Mouse (Mus musculus) lung, embryonic 16.5 days (tissue): ENCODE measurements around the gene Trim40. TPM values are rescaled to one million over a fixed set of nuclear protein-coding genes. Genes with fewer than 3 reads are reported as not detected.
A peak's percentile ranks its signal among the peaks of the same experiment; 100 is the strongest.

Source experiments
- ATAC-seq: fragments of 200-750 bp; cut with Nextera tagmentation; 2 replicates; pipeline ENCODE4 v1.8.0; 2017; ENCODE audit warnings: low read depth, mild to moderate bottlenecking, moderate library complexity
- H3K27ac ChIP-seq: fragments of 300-500 bp; sonication (generic); 2 replicates; pipeline ENCODE4 v1.5.1; 2014; ENCODE audit warnings: mild to moderate bottlenecking, control low read depth, low read length
- H3K27me3 ChIP-seq: fragments of 300-500 bp; sonication (generic); 2 replicates; pipeline ENCODE4 v1.6.1; 2014; ENCODE audit warnings: low read depth, low read length, mixed read lengths; ENCODE audit not compliant: control insufficient read depth, insufficient read depth
- H3K36me3 ChIP-seq: fragments of 300-500 bp; sonication (generic); 2 replicates; pipeline ENCODE4 v1.6.1; 2014; ENCODE audit warnings: low read length; ENCODE audit not compliant: control insufficient read depth, insufficient read depth
- H3K4me1 ChIP-seq: fragments of 300-500 bp; sonication (generic); replicated peaks from 2 replicates; pipeline ENCODE4 v1.6.1; 2014; ENCODE audit warnings: low read length, mixed read lengths; ENCODE audit not compliant: control insufficient read depth, insufficient read depth
- H3K4me2 ChIP-seq: fragments of 300-500 bp; sonication (generic); 2 replicates; pipeline ENCODE4 v1.6.1; 2014; ENCODE audit warnings: low read depth, low read length, control low read depth
- H3K4me3 ChIP-seq: fragments of 300-500 bp; sonication (generic); 2 replicates; pipeline ENCODE4 v1.5.1; 2014; ENCODE audit warnings: mild to moderate bottlenecking, low read length, control low read depth
- H3K9ac ChIP-seq: fragments of 300-500 bp; sonication (generic); 2 replicates; pipeline ENCODE4 v1.6.1; 2014; ENCODE audit warnings: low read length, control low read depth
- H3K9me3 ChIP-seq: fragments of 300-500 bp; sonication (generic); 2 replicates; pipeline ENCODE4 v1.6.1; 2016; ENCODE audit warnings: low read length; ENCODE audit not compliant: control insufficient read depth
- WGBS: fragments of 180-500 bp; shearing (Covaris S2); extraction: QIAGEN DNeasy Blood & Tissue Kit; methylation state at CpG from one replicate; pipeline ENCODE4 v1.1.7; 2014; 5-methylcytosine and 5-hydroxymethylcytosine counted together
- polyA plus RNA-seq: library from polyadenylated mRNA; unstranded; fragments of >200 nt; fragmentation: Nextera tagmentation; extraction: Ambion mirVana; gene quantifications from 2 replicates; pipeline ENCODE4 v1.2.1, GENCODE M21; 2015

Trim40 gene
- polyA plus RNA-seq, 1 experiment from 2014 or later, result not detected

GRCm38 (mm10) chr17:36920239-36920638 lies 30.3 kb upstream of the Trim40 start:
- H3K27ac ChIP-seq, result no peak overlapping the region
- H3K9ac ChIP-seq, result no peak overlapping the region
- H3K27me3 ChIP-seq, result no peaks in the 10 kb centered on the region; the same call in 1 of the 2 replicates
- no peaks in the 10 kb centered on the region for H3K4me1 ChIP-seq
- 34% methylated on average over 15 of the region's 15 CpGs for WGBS
- peak; percentile 64 for ATAC-seq
- H3K36me3 ChIP-seq, result no peaks in the 10 kb centered on the region
- H3K4me3 ChIP-seq, result no peak overlapping the region
- no peak overlapping the region for H3K4me2 ChIP-seq
- H3K9me3 ChIP-seq, result no peaks in the 10 kb centered on the region

DNA sequence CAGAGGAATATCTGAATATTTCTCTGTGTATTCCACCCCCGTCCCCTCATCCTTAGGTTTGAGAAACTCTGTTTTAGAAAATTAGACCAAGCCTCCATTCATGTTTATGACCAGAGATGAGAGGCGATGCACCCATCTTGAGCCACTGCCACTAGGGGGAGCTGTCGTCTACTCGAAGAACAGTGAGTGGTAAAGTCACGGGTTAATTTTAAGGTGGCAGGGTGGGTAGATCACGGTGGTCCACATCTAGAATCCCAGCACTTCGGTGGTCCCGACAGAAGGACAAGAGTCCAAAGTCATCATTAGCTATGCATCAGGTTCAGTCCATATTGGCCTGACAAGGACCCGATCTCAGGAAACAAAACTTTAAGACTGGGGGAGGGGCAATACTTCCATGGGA lies 25.2 kb upstream of the Trim40 start:
- H3K27me3 ChIP-seq, result no peaks in the 10 kb centered on the region; the same call in 1 of the 2 replicates
- no peak overlapping the region for H3K4me3 ChIP-seq
- H3K27ac ChIP-seq, result no peak overlapping the region
- H3K9ac ChIP-seq, result no peak overlapping the region
- no peaks in the 10 kb centered on the region for H3K4me1 ChIP-seq
- 13% methylated on average over 9 of the region's 9 CpGs for WGBS
- no peaks in the 10 kb centered on the region for H3K36me3 ChIP-seq
- H3K9me3 ChIP-seq, result no peaks in the 10 kb centered on the region
- ATAC-seq, result 0 out of 2 replicates have a peak, but pooled peaks have one; percentile 26
- no peak overlapping the region for H3K4me2 ChIP-seq

DNA sequence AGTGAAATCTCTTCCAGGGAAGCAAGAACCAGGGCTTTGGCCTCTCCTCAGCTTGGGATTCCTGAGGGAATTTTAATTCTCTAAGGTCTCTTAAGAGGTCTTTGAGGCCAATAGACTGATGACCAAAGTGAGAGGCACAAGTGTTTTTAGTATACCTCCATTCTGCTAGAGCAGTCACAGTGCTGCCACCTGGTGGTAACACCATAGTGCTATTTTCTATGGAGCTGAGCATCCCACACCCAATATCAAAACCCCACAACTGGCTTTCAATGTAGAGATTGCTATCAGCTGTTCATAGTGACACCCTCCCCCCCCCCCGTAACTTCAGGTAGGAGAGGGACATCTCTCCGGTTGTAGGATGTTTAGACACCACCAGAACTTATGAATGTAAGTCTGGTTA lies 24.2 kb upstream of the Trim40 start:
- H3K4me3 ChIP-seq, result no peak overlapping the region
- H3K9me3 ChIP-seq, result no peaks in the 10 kb centered on the region
- H3K27ac ChIP-seq, result no peak overlapping the region
- WGBS, result 15% methylated on average over 2 of the region's 2 CpGs
- H3K36me3 ChIP-seq, result no peaks in the 10 kb centered on the region
- no peak for ATAC-seq
- H3K9ac ChIP-seq, result no peak overlapping the region
- no peaks in the 10 kb centered on the region for H3K4me1 ChIP-seq
- no peaks in the 10 kb centered on the region; the same call in none of the 2 replicates for H3K27me3 ChIP-seq
- no peak overlapping the region for H3K4me2 ChIP-seq

DNA sequence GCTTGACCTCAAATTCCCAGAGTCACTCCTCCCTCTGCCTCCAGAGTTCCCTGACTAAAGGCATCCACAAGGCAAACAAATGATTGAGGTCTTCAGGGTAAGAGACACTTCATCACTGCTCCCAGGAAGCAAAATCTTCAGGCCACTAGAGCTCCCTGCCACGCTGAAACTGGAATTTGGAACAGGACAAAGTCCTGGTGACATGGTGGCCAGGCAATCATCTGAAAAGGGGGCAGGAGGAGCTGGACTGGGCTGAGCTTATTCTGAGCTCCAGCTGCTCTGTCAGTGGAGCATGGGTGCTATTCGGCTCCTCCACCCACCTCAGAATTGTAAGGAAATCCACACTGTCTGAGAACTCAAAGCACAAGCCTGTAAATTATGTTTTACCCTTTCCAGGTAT lies 22.1 kb upstream of the Trim40 start:
- Histone ChIP-seq H3K27me3 (no peaks in the 10 kb centered on the region; the same call in none of the 2 replicates), H3K9ac (no peak overlapping the region), H3K4me3 (no peak overlapping the region), H3K36me3 (no peaks in the 10 kb centered on the region), H3K27ac (no peak overlapping the region), H3K9me3 (no peaks in the 10 kb centered on the region), H3K4me1 (no peaks in the 10 kb centered on the region), H3K4me2 (no peak overlapping the region)
- 57% methylated on average over 2 of the region's 2 CpGs for WGBS
- no peak for ATAC-seq

GRCm38 (mm10) chr17:36909802-36910201 lies 19.9 kb upstream of the Trim40 start:
- no peak overlapping the region for H3K4me2 ChIP-seq
- no peak overlapping the region for H3K27ac ChIP-seq
- no peak overlapping the region for H3K4me3 ChIP-seq
- no peaks in the 10 kb centered on the region for H3K4me1 ChIP-seq
- H3K9me3 ChIP-seq, result no peaks in the 10 kb centered on the region
- H3K9ac ChIP-seq, result no peak overlapping the region
- H3K36me3 ChIP-seq, result no peaks in the 10 kb centered on the region
- 46% methylated on average over 4 of the region's 4 CpGs for WGBS
- H3K27me3 ChIP-seq, result no peaks in the 10 kb centered on the region; the same call in 1 of the 2 replicates
- ATAC-seq, result no peak

DNA sequence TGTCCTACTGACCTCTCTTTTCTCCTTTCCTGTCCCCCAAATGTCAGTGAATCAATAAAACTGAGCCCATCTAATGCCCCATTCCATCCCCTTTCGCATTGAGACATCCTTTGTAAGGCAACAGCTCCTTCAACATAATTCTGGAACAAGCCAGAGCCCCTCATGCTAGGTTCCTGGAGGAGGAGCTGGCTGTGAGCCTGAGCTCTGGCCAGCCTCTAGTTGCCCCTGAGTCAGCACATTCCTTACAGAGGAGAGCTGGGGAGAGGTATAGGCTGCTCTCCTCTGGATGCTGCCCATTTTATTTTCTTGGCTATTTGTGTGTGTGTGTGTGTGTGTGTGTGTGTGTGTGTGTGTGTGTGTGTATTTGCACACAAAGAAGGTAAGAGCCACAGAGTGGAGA lies 18.3 kb upstream of the Trim40 start:
- Histone ChIP-seq H3K4me3 (no peak overlapping the region), H3K9ac (no peak overlapping the region), H3K36me3 (no peaks in the 10 kb centered on the region), H3K27ac (no peak overlapping the region), H3K4me2 (no peak overlapping the region), H3K9me3 (no peaks in the 10 kb centered on the region), H3K27me3 (no peaks in the 10 kb centered on the region; the same call in 1 of the 2 replicates), H3K4me1 (no peaks in the 10 kb centered on the region)
- 50% methylated on average over 1 of the region's 1 CpGs for WGBS
- peak; percentile 66; the same call in 1 of the 2 replicates for ATAC-seq

GRCm38 (mm10) chr17:36903651-36904050 lies 13.7 kb upstream of the Trim40 start:
- no peaks in the 10 kb centered on the region for H3K4me1 ChIP-seq
- H3K9ac ChIP-seq, result no peak overlapping the region
- no peaks in the 10 kb centered on the region for H3K9me3 ChIP-seq
- H3K27me3 ChIP-seq, result no peaks in the 10 kb centered on the region
- ATAC-seq, result no peak
- no peak overlapping the region for H3K4me3 ChIP-seq
- WGBS, result 58% methylated on average over 3 of the region's 3 CpGs
- H3K4me2 ChIP-seq, result no peak overlapping the region
- no peaks in the 10 kb centered on the region for H3K36me3 ChIP-seq
- H3K27ac ChIP-seq, result no peak overlapping the region

DNA sequence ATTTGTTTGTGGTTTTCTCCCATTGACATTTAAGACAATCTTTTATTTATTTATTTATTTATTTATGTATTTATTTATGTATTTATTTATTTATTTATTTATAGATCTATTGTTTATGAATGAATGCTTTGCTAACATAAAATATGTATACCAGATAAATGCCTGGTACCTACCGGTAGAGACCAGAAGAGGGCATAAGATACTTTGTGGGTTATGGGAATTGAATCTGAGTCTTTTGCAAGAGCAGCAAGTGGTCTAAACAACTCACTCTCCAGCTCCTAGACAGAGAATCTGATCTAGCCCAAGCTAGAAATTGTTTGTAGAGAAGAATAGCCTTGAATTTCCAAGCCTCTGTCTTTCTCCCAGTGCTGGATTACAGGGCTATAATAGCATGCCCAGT lies 10.8 kb upstream of the Trim40 start:
- ATAC-seq, result no peak
- Histone ChIP-seq H3K4me3 (no peak overlapping the region), H3K27me3 (no peaks in the 10 kb centered on the region), H3K27ac (no peak overlapping the region), H3K9me3 (no peaks in the 10 kb centered on the region), H3K4me1 (no peaks in the 10 kb centered on the region), H3K4me2 (no peak overlapping the region), H3K9ac (no peak overlapping the region), H3K36me3 (no peaks in the 10 kb centered on the region)
- 18% methylated on average over 1 of the region's 1 CpGs for WGBS

- WGBS, result 72% methylated on average over 5 of the region's 5 CpGs
- no peak overlapping the region for H3K4me2 ChIP-seq
- no peaks in the 10 kb centered on the region for H3K9me3 ChIP-seq
- H3K4me3 ChIP-seq, result no peak overlapping the region
- H3K4me1 ChIP-seq, result no peaks in the 10 kb centered on the region
- H3K27me3 ChIP-seq, result no peaks in the 10 kb centered on the region
- H3K27ac ChIP-seq, result no peak overlapping the region
- H3K9ac ChIP-seq, result no peak overlapping the region
- H3K36me3 ChIP-seq, result no peaks in the 10 kb centered on the region
- ATAC-seq, result no peak
These were observed 10.1 kb upstream of the Trim40 start for GRCm38 (mm10) chr17:36900001-36900400.

DNA sequence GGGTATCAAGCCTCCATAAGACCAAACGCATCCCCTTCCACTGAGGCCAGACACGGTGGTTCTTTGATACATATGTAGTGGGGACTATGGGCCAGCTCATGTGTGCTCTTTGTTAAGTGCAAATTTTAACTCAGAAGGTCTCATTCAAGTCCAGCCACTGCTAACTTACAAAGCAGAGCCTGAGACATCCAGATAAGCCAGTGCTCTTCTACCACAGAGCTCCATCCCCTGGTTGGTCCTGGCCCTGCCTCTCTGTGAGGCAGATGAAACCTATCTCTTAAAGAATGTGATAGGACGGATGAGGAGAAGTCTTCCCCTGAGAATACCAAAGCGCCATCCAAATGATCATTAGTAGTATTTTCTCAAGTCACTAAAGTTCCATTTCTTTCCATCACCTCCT lies 9.5 kb upstream of the Trim40 start:
- Histone ChIP-seq H3K4me2 (no peak overlapping the region), H3K27me3 (no peaks in the 10 kb centered on the region), H3K27ac (no peak overlapping the region), H3K36me3 (no peaks in the 10 kb centered on the region), H3K4me3 (no peak overlapping the region), H3K9ac (no peak overlapping the region), H3K4me1 (no peaks in the 10 kb centered on the region), H3K9me3 (no peaks in the 10 kb centered on the region)
- 73% methylated on average over 4 of the region's 4 CpGs for WGBS
- no peak for ATAC-seq
